Mouse (Mus musculus): ENCODE measurements at regions not wholly inside any gene's neighbourhood (a gene's known extent, or its start where the extent isn't known, plus 50 kb on each side); places are given as distances from the start of the nearest gene placed in this dataset.

GRCm38 (mm10) chr4:29525051-29525450 is 712.1 kb downstream of the Epha7 start:
- POLR2A ChIA-PET, result no interaction called here
- CTCF ChIA-PET, result no interaction called here

DNA sequence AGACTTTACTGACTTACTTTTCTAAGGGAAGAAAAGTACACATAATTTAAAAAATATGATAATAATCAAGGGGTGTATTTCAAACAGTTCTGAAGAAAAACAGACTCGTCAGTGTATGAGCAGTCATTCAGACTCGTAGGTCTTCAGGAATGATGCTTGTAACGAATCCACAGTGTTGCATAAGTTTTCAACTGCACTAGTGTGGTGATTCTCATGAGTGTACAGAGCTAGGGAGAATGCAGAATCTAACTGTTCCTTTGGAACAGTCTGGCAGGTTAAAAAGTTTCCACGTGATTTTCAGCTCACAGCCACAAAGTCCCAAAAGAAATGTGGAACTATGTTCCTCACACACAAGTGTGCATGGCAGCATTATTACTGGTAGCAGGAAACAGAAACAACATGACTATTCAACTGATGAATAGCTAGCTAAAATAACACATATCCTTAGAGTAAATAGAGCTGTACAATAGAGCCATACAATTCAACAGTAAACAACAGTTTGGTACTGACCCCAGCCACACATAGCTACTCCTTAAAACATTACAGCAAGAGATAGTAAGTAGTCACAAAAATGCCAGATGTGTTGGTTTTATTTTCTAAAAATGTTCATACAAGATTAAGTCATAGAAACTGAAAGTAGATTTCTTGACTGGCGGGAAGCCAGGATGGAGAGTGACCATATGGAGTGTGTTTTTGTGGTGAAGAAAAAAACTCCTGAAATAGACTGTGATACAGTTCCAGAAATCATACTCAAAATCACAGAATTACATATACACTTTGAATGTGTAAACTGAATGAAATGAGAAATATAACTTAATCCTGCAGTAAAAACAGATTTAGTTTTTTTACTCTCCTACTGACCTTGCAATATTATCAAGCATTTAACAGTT is 713.1 kb downstream of the Epha7 start:
- POLR2A ChIA-PET, result no interaction called here
- CTCF ChIA-PET, result no interaction called here
